Mouse (Mus musculus): ENCODE measurements at regions not wholly inside any gene's neighbourhood (a gene's known extent, or its start where the extent isn't known, plus 50 kb on each side); places are given as distances from the start of the nearest gene placed in this dataset.

GRCm38 (mm10) chr1:48383590-48383989 lies 1490.9 kb upstream of the Slc39a10 start:
- no peak for DNase-seq (ENCODE audit: extremely low read depth, low read depth, low spot score)
- H3K27me3 ChIP-seq (ENCODE audit: control insufficient read depth, insufficient read depth, low read length), result no peaks in the 10 kb centered on the region
- no peak overlapping the region for H3K9ac ChIP-seq (ENCODE audit: low read depth, low read length)
- WGBS, result 84% methylated on average over 1 of the region's 1 CpGs
- H3K79me2 ChIP-seq (ENCODE audit: control insufficient read depth, insufficient read depth, low read length), result no peaks in the 10 kb centered on the region
- no peaks in the 10 kb centered on the region for H3K4me1 ChIP-seq (ENCODE audit: control insufficient read depth, insufficient read depth, low read length)
- no peaks in the 10 kb centered on the region for H3K36me3 ChIP-seq (ENCODE audit: control insufficient read depth, insufficient read depth, low read length)
- no peak for TF ChIP-seq POLR2A (IDR thresholded peaks at IDR 0.05; ENCODE audit: extremely low read depth, insufficient read depth, low read length)
- no peak for TF ChIP-seq CTCF (IDR thresholded peaks at IDR 0.05; ENCODE audit: low read depth, low read length)
- H3K4me3 ChIP-seq (ENCODE audit: insufficient read depth, low read depth, low read length), result no peak overlapping the region
- H3K27ac ChIP-seq (replicated peaks; ENCODE audit: insufficient read depth, low read depth, low read length), result no peak overlapping the region

GRCm38 (mm10) chr1:48380139-48380538 lies 1487.5 kb upstream of the Slc39a10 start:
- Histone ChIP-seq H3K27me3 (ENCODE audit: control insufficient read depth, insufficient read depth, low read length) (no peaks in the 10 kb centered on the region), H3K4me3 (ENCODE audit: insufficient read depth, low read depth, low read length) (no peak overlapping the region), H3K4me1 (ENCODE audit: control insufficient read depth, insufficient read depth, low read length) (no peaks in the 10 kb centered on the region), H3K79me2 (ENCODE audit: control insufficient read depth, insufficient read depth, low read length) (no peaks in the 10 kb centered on the region), H3K9ac (ENCODE audit: low read depth, low read length) (no peak overlapping the region), H3K27ac (replicated peaks; ENCODE audit: insufficient read depth, low read depth, low read length) (no peak overlapping the region), H3K36me3 (ENCODE audit: control insufficient read depth, insufficient read depth, low read length) (no peaks in the 10 kb centered on the region)
- no peak for TF ChIP-seq CTCF (IDR thresholded peaks at IDR 0.05; ENCODE audit: low read depth, low read length)
- no peak for TF ChIP-seq POLR2A (IDR thresholded peaks at IDR 0.05; ENCODE audit: extremely low read depth, insufficient read depth, low read length)
- 58% methylated on average over 2 of the region's 2 CpGs for WGBS
- no peak for DNase-seq (ENCODE audit: extremely low read depth, low read depth, low spot score)

DNA sequence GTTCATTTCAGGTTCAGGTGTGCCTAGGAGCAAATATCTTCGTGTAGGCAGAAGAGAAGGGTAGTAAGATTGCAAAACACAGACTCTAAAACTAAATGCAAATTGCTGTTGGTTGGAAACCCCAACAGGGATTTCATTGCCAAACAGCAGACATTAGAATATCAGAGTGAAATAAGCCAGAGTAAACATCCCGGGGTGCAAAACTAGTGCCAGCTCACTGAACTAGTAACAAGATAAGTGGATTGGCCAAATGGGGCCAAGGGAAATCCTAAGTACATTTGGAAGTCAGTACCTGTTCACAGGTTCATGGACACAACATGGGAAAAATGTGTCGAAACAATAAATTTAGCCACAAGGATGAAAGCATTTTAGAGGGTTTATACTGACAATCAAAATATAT lies 1458.8 kb upstream of the Slc39a10 start:
- TF ChIP-seq CTCF (IDR thresholded peaks at IDR 0.05; ENCODE audit: low read depth, low read length) (no peak), POLR2A (IDR thresholded peaks at IDR 0.05; ENCODE audit: extremely low read depth, insufficient read depth, low read length) (no peak)
- WGBS, result 67% methylated on average over 3 of the region's 3 CpGs
- Histone ChIP-seq H3K36me3 (ENCODE audit: control insufficient read depth, insufficient read depth, low read length) (no peaks in the 10 kb centered on the region), H3K4me1 (ENCODE audit: control insufficient read depth, insufficient read depth, low read length) (no peaks in the 10 kb centered on the region), H3K4me3 (ENCODE audit: insufficient read depth, low read depth, low read length) (no peak overlapping the region), H3K27me3 (ENCODE audit: control insufficient read depth, insufficient read depth, low read length) (no peaks in the 10 kb centered on the region), H3K79me2 (ENCODE audit: control insufficient read depth, insufficient read depth, low read length) (no peaks in the 10 kb centered on the region), H3K27ac (replicated peaks; ENCODE audit: insufficient read depth, low read depth, low read length) (no peak overlapping the region), H3K9ac (ENCODE audit: low read depth, low read length) (no peak overlapping the region)
- peak; percentile 88 for DNase-seq (ENCODE audit: extremely low read depth, low read depth, low spot score)

GRCm38 (mm10) chr1:48342963-48343362 lies 1450.3 kb upstream of the Slc39a10 start:
- Histone ChIP-seq H3K27me3 (ENCODE audit: control insufficient read depth, insufficient read depth, low read length) (no peaks in the 10 kb centered on the region), H3K9ac (ENCODE audit: low read depth, low read length) (no peak overlapping the region), H3K27ac (replicated peaks; ENCODE audit: insufficient read depth, low read depth, low read length) (no peak overlapping the region), H3K4me3 (ENCODE audit: insufficient read depth, low read depth, low read length) (no peak overlapping the region), H3K79me2 (ENCODE audit: control insufficient read depth, insufficient read depth, low read length) (no peaks in the 10 kb centered on the region), H3K36me3 (ENCODE audit: control insufficient read depth, insufficient read depth, low read length) (no peaks in the 10 kb centered on the region), H3K4me1 (ENCODE audit: control insufficient read depth, insufficient read depth, low read length) (no peaks in the 10 kb centered on the region)
- TF ChIP-seq POLR2A (IDR thresholded peaks at IDR 0.05; ENCODE audit: extremely low read depth, insufficient read depth, low read length), result no peak
- TF ChIP-seq CTCF (IDR thresholded peaks at IDR 0.05; ENCODE audit: low read depth, low read length), result no peak
- no peak for DNase-seq (ENCODE audit: extremely low read depth, low read depth, low spot score)
